Mouse (Mus musculus) lung, embryonic 16.5 days (tissue): ENCODE results near the gene Cdh23. TPM values are rescaled to one million over a fixed set of nuclear protein-coding genes. Genes with fewer than 3 reads are reported as not detected.

Experiments used
- ATAC-seq: fragments of 200-750 bp; cut with Nextera tagmentation; 2 replicates; pipeline ENCODE4 v1.8.0; 2017; ENCODE audit warnings: low read depth, mild to moderate bottlenecking, moderate library complexity
- H3K27ac ChIP-seq: fragments of 300-500 bp; sonication (generic); 2 replicates; pipeline ENCODE4 v1.5.1; 2014; ENCODE audit warnings: mild to moderate bottlenecking, control low read depth, low read length
- H3K27me3 ChIP-seq: fragments of 300-500 bp; sonication (generic); 2 replicates; pipeline ENCODE4 v1.6.1; 2014; ENCODE audit warnings: low read depth, low read length, mixed read lengths; ENCODE audit not compliant: control insufficient read depth, insufficient read depth
- H3K36me3 ChIP-seq: fragments of 300-500 bp; sonication (generic); 2 replicates; pipeline ENCODE4 v1.6.1; 2014; ENCODE audit warnings: low read length; ENCODE audit not compliant: control insufficient read depth, insufficient read depth
- H3K4me1 ChIP-seq: fragments of 300-500 bp; sonication (generic); replicated peaks from 2 replicates; pipeline ENCODE4 v1.6.1; 2014; ENCODE audit warnings: low read length, mixed read lengths; ENCODE audit not compliant: control insufficient read depth, insufficient read depth
- H3K4me2 ChIP-seq: fragments of 300-500 bp; sonication (generic); 2 replicates; pipeline ENCODE4 v1.6.1; 2014; ENCODE audit warnings: low read depth, low read length, control low read depth
- H3K4me3 ChIP-seq: fragments of 300-500 bp; sonication (generic); 2 replicates; pipeline ENCODE4 v1.5.1; 2014; ENCODE audit warnings: mild to moderate bottlenecking, low read length, control low read depth
- H3K9ac ChIP-seq: fragments of 300-500 bp; sonication (generic); 2 replicates; pipeline ENCODE4 v1.6.1; 2014; ENCODE audit warnings: low read length, control low read depth
- H3K9me3 ChIP-seq: fragments of 300-500 bp; sonication (generic); 2 replicates; pipeline ENCODE4 v1.6.1; 2016; ENCODE audit warnings: low read length; ENCODE audit not compliant: control insufficient read depth
- WGBS: fragments of 180-500 bp; shearing (Covaris S2); extraction: QIAGEN DNeasy Blood & Tissue Kit; methylation state at CpG from one replicate; pipeline ENCODE4 v1.1.7; 2014; 5-methylcytosine and 5-hydroxymethylcytosine counted together
- polyA plus RNA-seq: library from polyadenylated mRNA; unstranded; fragments of >200 nt; fragmentation: Nextera tagmentation; extraction: Ambion mirVana; gene quantifications from 2 replicates; pipeline ENCODE4 v1.2.1, GENCODE M21; 2015

Cdh23 gene
- polyA plus RNA-seq, 1 experiment from 2014 or later, result 0.34 TPM

DNA sequence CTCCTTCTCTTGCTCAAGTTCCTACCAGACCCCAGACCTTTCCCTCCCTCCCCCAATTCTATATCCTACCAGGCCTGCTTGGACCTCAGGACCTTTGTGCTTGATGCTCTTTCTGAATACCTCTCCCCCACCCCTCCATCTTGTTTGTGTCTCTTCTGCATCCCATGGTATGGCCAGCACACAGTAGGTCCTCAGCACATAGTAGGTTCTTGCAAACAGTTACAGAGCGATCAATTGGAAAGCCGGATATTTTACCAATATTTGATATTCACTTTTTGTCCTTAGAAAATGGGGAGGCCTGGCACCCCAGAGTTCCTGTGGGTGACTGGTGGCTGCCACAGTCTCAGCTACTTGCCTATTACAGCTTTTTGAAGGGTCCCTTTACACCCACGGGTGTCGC lies 361.3 kb downstream of the Cdh23 start:
- H3K27me3 ChIP-seq, result no peaks in the 10 kb centered on the region
- WGBS, result 85% methylated on average over 4 of the region's 4 CpGs
- no peak for ATAC-seq
- H3K4me1 ChIP-seq, result no peaks in the 10 kb centered on the region; the same call in 1 of the 2 replicates
- H3K36me3 ChIP-seq, result no peaks in the 10 kb centered on the region
- H3K9me3 ChIP-seq, result no peaks in the 10 kb centered on the region
- H3K27ac ChIP-seq, result no peak overlapping the region
- no peak overlapping the region for H3K9ac ChIP-seq
- no peak overlapping the region for H3K4me2 ChIP-seq
- H3K4me3 ChIP-seq, result no peak overlapping the region

DNA sequence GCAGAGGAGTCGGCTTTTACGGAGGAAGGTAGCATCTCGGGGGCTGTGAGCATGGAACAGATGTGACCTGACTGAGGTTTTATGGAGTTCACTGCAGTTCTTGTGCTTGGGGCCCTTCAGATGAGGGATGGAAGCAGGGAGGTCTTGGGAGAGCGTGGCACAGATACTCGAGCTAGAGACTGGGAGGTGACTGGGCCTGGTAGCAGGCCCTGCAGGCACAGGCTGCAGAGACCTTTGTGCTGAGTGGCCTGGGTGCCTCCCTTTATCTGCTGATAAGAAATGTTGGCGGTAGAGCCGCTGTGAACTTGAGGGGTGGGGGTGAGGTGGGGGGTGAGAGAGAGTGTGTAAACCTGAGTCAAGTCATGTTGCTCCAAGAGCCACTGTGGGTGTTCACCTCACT lies 361.7 kb downstream of the Cdh23 start:
- ATAC-seq, result no peak
- no peak overlapping the region for H3K4me3 ChIP-seq
- H3K4me1 ChIP-seq, result peaks cover 4% of the 10 kb centered on the region
- no peak overlapping the region for H3K27ac ChIP-seq
- 54% methylated on average over 7 of the region's 7 CpGs for WGBS
- H3K9ac ChIP-seq, result no peak overlapping the region
- no peaks in the 10 kb centered on the region for H3K27me3 ChIP-seq
- no peak overlapping the region for H3K4me2 ChIP-seq
- H3K36me3 ChIP-seq, result no peaks in the 10 kb centered on the region
- H3K9me3 ChIP-seq, result no peaks in the 10 kb centered on the region

DNA sequence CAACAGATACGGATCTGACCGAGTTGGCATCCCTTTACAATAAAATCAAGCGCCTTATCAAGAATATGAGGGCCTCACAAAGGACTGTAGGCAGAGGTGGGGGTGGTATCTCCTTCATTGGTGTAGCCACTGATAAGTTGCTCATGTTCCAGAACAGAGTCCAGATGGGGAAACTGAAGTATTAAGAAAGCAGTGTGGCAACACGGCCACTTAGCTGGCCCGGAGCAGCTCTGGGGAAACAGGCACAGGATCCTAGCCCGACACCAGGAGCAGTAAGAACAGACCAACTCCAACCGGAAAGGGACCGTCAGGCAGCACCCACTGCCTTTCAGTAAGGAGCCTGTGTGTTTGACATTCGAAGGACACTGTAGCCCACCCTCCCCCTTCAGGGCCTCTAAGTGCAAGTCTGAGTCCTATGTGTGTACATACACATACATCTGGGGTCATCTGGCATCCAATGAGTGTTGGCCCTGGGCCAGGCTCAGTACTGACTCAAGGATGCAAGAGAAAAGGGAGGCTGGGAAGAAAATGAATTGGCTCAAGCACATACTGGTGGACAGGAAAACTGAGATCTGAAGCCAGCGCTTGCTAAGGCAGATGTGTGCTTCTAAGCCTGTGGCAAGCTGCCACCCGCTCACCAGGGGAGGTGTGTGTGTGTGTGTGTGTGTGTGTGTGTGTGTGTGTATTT lies 367.2 kb downstream of the Cdh23 start:
- H3K27me3 ChIP-seq, result no peaks in the 10 kb centered on the region
- H3K36me3 ChIP-seq, result no peaks in the 10 kb centered on the region
- H3K4me2 ChIP-seq, result no peak overlapping the region
- ATAC-seq, result peak; percentile 93
- H3K27ac ChIP-seq, result peak overlapping the region; percentile 10; the same call in 1 of the 2 replicates
- peaks cover 11% of the 10 kb centered on the region for H3K4me1 ChIP-seq
- H3K4me3 ChIP-seq, result no peak overlapping the region
- H3K9ac ChIP-seq, result no peak overlapping the region
- H3K9me3 ChIP-seq, result no peaks in the 10 kb centered on the region
- WGBS, result 43% methylated on average over 11 of the region's 11 CpGs

DNA sequence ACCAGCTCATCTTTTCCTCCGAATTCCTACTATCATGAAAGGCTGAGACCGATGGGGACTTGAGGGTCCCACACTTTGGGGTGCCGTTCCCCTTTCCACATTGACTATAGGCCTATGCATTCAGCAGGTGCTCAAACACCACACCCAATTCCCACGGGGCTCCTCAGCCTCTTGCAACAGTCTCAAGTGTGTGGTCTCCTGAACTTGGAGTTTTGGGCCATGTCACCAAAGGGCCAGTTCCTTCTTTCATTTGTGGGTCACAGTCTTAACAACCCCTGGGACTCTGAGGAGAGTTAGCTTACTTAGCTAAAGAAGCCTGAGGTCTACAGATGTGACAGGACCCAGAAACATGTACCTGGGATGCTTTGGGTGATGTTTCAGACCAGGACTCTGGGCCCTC lies 380.1 kb downstream of the Cdh23 start:
- H3K9ac ChIP-seq, result no peak overlapping the region
- no peaks in the 10 kb centered on the region for H3K9me3 ChIP-seq
- H3K4me1 ChIP-seq, result no peaks in the 10 kb centered on the region
- H3K27ac ChIP-seq, result no peak overlapping the region
- WGBS, result 80% methylated on average over 4 of the region's 4 CpGs
- H3K4me3 ChIP-seq, result no peak overlapping the region
- H3K36me3 ChIP-seq, result no peaks in the 10 kb centered on the region
- H3K4me2 ChIP-seq, result no peak overlapping the region
- ATAC-seq, result no peak
- H3K27me3 ChIP-seq, result no peaks in the 10 kb centered on the region

DNA sequence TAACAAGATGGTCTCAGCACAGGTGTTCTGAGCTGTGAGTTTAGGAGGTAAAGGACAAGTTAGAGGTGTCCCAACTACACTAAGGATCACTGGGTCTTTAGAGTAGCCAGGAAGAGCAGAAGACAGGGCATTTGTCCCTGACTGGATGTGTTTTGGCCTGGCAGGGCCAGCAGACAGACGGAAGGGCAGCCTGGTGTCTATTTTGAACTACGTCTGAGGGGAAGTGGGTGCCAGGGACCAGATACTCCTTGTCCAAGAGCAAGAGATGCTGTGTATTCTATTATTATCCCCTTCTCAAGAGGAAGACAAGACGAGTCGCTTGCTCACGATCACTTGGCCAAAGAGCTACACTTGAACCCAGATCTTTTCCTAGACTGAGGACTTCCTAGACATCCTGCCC lies 382.7 kb downstream of the Cdh23 start:
- H3K4me1 ChIP-seq, result no peaks in the 10 kb centered on the region
- H3K36me3 ChIP-seq, result no peaks in the 10 kb centered on the region
- no peaks in the 10 kb centered on the region for H3K27me3 ChIP-seq
- ATAC-seq, result no peak
- no peak overlapping the region for H3K27ac ChIP-seq
- no peaks in the 10 kb centered on the region for H3K9me3 ChIP-seq
- H3K9ac ChIP-seq, result no peak overlapping the region
- H3K4me2 ChIP-seq, result no peak overlapping the region
- H3K4me3 ChIP-seq, result no peak overlapping the region
- 90% methylated on average over 5 of the region's 5 CpGs for WGBS

DNA sequence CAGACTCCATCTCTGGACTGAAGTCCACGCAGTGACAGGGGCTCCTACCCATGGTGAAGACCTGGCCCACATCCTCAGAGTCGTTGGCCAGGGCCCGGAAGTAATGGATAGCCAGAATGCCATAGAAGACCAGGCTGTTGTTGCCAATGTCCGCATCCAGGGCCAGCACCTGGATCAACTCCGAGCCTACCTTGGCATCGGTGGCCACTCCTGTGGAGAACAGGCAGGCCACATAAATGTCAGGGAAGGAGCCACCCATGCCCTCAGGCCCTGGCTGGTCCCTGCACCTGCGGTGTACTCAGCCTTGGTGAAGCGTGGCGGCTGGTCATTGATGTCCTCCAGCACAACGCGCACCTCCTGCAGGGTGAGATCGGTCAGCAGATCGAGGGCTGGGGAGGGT lies 385.7 kb downstream of the Cdh23 start:
- Histone ChIP-seq H3K27ac (no peak overlapping the region), H3K4me1 (no peaks in the 10 kb centered on the region), H3K9me3 (no peaks in the 10 kb centered on the region), H3K4me2 (no peak overlapping the region), H3K9ac (no peak overlapping the region), H3K27me3 (no peaks in the 10 kb centered on the region), H3K4me3 (no peak overlapping the region), H3K36me3 (no peaks in the 10 kb centered on the region)
- no peak for ATAC-seq
- WGBS, result 87% methylated on average over 13 of the region's 13 CpGs

DNA sequence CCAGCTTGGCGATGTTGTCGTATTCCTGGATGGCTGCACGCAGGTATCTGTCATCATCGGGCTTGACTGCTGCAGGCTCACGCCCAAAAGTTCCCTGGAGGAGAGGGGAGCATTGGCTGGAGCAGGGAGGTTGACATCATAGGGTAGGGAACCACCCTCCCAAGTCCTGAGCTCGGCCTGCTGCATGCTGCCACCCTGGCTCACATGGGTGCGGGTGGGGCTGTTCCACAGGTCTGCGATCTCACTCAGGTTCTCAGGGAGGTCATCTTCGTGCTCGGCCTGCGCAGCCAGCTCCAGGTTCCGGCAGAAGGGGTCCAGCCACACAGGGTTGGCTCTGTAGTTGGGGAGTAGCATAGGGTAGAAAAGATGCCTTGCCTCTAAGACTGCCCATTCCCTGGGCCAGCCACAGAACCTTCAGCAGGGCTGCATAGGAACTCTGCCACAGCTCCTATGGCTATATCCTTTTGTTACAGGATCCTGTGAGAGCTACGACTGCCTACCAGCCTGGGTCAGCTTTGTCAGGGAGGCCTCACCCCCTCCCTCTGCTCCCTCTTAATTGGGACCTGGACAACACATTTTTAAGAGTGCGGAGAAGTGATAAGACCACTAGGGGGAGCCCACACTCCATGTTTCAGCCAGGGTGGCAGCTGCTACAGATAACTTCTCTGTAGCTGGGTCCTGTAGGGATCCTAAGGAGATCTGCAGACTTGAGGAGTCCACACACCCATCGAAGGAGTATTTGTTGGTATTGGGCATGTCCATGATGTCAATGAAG lies 391.2 kb downstream of the Cdh23 start:
- Histone ChIP-seq H3K4me1 (no peaks in the 10 kb centered on the region), H3K9ac (no peak overlapping the region), H3K27ac (no peak overlapping the region), H3K36me3 (peaks cover 17% of the 10 kb centered on the region), H3K4me2 (no peak overlapping the region), H3K27me3 (no peaks in the 10 kb centered on the region), H3K9me3 (no peaks in the 10 kb centered on the region), H3K4me3 (no peak overlapping the region)
- peak; percentile 78 for ATAC-seq
- WGBS, result 64% methylated on average over 14 of the region's 15 CpGs

DNA sequence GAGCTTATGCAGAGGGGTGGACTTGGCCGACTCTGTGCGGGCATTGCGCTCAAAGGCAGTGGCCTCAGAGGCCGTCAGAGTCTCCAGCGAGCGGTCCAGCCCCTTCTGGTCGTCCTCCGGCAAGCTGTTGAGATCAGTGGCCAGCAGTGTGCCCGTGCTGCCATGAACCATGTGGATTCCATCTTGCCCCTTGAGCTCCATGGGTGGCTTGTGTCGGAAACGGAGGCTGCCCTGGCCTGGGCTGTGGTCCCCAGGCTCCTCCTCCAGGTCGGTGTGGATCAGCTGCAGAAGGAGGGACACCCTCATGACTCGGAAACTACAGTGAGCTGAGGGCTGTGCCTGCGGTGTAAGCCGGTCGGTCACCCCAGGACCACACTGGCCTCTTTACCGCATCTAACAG lies 392.9 kb downstream of the Cdh23 start:
- Histone ChIP-seq H3K9ac (no peak overlapping the region), H3K36me3 (peaks cover 30% of the 10 kb centered on the region), H3K27ac (no peak overlapping the region), H3K4me3 (no peak overlapping the region), H3K27me3 (no peaks in the 10 kb centered on the region), H3K4me1 (no peaks in the 10 kb centered on the region), H3K9me3 (no peaks in the 10 kb centered on the region), H3K4me2 (no peak overlapping the region)
- no peak for ATAC-seq
- WGBS, result 79% methylated on average over 17 of the region's 17 CpGs

DNA sequence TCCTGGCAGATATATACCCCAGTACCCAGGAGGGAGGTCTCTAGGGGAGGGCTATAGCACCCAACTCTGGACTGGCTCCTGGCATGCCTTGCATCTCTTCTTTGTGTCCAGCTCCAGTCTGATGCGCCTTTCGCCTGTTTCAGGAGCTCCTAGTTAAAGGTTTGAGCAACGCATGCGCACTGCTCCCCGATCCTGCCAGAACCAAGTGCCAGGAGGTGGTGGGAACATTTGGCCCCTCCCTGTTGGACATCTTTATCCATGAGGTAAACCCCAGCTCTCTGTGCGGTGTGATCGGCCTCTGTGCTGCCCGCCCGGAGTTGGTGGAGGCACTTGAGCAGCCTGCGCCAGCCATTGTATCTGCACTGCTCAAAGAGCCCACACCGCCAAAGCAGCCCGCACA lies 396.7 kb downstream of the Cdh23 start:
- no peak overlapping the region for H3K4me3 ChIP-seq
- no peak overlapping the region for H3K4me2 ChIP-seq
- H3K36me3 ChIP-seq, result peaks cover 37% of the 10 kb centered on the region
- no peaks in the 10 kb centered on the region for H3K27me3 ChIP-seq
- WGBS, result 95% methylated on average over 12 of the region's 12 CpGs
- H3K9ac ChIP-seq, result no peak overlapping the region
- H3K9me3 ChIP-seq, result no peaks in the 10 kb centered on the region
- H3K4me1 ChIP-seq, result no peaks in the 10 kb centered on the region
- ATAC-seq, result no peak
- no peak overlapping the region for H3K27ac ChIP-seq
